Mouse (Mus musculus): ENCODE results near the gene Pde1a.
"Not testable (repeated sequence)": the region's sequence is repeated elsewhere in the genome, so short reads cannot be mapped to it uniquely, and the experiment has no call there.

The Pde1a gene

GRCm38 (mm10) chr2:79945898-79946675, 183.2 kb downstream of the Pde1a start:
- DNase-seq: no peak

DNA sequence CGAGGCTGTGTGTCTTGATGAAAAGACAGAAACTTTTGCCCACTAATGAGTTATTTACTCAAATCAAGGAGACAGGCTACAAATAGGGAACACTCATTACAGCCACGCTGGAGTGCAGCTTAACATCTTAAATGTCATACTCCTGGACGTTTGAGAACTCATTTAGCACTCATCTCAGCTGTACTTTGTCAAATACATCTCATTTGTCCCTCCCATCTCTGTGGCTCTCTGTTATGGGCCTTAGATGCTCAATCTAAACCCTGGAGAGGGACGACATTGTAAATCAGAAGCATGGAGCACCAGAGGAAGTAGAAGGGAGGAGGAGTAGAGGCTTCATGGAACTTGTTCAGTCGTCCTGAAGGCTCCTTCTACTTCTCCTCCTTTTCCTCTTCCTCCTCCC, 194.6 kb downstream of the Pde1a start:
- DNase-seq: no peak

DNA sequence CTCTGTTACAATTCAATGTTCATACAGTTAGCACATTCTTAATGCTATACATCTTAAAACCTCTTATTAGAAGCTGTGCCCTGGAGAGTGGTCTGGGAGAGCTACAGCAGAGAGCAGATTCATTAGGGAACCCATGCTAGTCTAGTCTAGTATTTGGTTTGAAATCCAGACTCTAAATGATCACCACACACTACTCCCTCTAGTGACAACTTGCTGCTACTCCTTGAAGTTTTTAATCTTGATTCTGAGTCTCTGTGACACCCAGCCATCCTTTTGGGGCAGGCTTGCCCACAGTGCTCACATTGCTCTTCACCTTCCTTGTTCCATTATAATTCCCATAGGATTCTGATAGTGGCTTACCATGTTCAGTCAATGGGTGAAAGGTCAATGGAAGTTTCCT, 206.9 kb downstream of the Pde1a start:
- DNase-seq: no peak

- DNase-seq: no peak
Measured at GRCm38 (mm10) chr2:79921375-79921774, 207.9 kb downstream of the Pde1a start.

GRCm38 (mm10) chr2:79920438-79920837, 208.8 kb downstream of the Pde1a start:
- DNase-seq: no peak

DNA sequence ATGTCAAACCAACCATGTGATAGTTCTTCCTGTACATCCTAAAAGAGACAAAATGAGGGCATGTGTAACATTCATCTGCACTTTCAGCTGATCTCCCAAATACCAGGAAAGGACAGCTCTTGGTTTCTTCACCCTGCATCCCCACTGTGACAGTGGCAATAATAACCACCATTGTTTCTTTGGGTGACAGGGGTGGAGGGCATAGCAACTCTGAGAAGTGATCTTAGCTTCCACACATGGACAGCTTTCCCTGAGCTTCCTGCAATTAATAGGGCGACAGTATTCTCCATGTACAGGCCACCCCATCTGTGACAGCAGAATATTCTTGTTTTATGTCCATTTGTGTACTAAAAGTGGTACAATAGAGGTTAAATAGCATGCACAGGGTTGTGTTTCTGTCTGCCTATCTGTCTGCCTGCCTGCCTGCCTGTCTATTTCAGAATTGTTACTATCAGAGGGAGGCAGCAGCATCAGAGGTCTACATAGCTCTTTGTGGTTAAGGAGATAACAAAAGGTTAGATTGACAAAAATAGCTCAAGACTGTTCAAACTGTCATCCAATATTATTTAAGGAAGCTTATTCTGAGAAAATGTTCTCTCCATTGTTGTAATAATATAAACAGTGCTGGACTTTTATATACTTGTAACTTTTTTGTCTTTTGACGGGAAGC, 227.3 kb downstream of the Pde1a start:
- DNase-seq: no peak

- DNase-seq: no peak
Measured at GRCm38 (mm10) chr2:79898522-79898921, 230.7 kb downstream of the Pde1a start.

DNA sequence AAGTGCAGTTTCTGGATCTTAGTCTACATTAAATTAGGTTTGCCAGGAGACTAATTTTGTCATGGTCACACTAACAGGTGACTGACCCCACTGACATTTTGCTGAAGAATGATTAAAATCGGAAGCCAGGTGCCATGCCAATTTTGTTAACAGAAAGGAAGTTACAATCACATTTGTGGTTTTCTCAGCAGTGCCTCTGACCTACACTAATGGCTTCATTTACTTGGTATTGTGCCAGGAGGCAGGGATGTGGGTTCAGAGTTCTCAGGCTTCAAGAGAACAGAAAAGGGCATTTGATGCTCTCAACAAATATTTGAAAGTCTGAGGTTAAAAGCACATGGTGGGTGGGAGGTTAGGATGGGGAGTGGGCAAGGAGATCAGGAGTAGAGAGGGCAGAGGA, 236.4 kb downstream of the Pde1a start:
- no peak for DNase-seq

GRCm38 (mm10) chr2:79891760-79892570, 237.3 kb downstream of the Pde1a start:
- DNase-seq: no peak

DNA sequence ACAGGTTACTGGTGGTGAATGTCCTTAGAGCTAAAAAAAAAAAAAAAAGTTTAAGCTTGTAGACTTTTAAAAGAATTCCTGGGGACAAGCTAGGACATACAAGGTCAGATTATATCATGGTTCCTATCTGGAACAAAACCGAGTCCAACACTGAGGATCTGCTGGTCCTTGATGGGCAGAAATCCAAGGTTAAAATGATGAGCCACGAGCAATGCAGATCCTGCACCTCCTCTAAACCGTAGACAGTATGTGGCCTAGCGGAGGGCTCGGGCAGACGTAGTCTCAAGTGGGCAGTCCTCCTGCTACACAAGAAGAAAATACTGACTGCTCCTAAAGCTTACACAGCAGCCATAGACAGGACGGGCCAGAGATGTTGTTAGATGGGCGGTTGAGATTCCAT, 238.5 kb downstream of the Pde1a start:
- no peak for DNase-seq

DNA sequence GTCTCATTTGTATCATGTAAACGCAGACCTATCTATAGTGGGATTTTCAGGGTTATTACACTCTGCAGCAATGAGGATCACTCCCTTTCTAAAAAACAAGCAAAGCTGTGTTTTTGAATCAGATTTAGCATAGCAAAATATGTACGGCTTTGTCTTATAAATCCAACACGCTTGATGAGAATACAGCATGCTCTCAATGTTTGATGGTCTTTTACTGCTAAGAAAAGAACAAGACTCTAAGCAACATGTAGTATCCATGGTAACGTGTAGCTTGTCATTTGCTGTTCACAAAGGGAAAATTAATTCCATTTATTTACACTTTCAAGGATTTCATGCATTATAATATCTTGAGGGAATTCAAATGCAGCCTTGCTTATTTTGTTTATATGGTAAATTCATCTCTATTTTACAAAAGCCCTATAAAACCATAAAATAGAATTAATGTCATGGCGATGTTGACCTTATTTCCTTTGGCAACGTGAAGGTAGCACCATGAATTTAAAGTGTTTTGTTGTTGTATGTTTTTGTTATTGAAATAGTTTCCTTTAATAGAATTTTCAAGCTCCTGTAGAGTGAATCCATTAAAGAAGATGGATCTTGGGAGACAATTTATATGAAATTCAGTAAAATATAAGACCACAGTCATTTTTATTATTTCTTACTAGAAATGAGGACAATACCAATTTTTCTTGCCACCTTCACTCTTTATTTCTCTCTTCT, 245.5 kb downstream of the Pde1a start:
- DNase-seq: no peak

GRCm38 (mm10) chr2:79883210-79883609, 246.0 kb downstream of the Pde1a start:
- no peak for DNase-seq

DNA sequence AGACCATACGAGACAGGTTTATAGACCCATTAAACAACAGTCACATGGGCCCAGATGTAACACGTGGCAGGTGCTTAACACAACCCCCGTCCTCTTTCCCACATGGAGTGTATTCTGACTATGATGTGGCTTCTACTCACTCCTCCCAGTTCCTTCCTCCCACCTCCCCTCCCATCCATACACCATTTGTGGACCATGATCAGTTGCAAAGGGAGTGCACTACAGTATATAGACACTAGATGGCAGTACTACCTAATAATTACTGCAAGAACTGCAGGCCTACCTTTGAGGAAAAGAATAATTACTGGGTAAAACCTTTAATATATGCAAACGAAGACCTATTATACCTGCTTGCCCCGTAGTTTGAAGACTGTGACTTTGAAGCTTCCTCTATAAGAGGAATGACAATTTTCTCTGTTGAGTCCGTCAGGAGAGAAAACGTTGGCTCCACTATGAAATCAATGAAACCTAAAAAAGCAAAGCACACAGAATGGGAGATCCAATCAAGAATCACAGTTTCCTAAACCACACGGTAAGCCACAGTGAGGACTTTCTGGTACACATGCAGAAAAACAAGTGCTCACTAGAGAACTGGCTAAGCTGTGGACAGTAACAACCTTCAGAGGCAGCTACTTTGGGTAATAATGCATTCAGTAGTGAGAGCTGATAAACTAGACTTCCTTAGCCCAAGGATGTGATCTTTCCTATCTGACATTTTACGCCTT, 263.8 kb downstream of the Pde1a start:
- DNase-seq: no peak

GRCm38 (mm10) chr2:79856874-79857273, 272.4 kb downstream of the Pde1a start:
- no peak for DNase-seq

- DNase-seq: not testable (repeated sequence)
Measured at GRCm38 (mm10) chr2:79847396-79847795, 281.9 kb downstream of the Pde1a start.

DNA sequence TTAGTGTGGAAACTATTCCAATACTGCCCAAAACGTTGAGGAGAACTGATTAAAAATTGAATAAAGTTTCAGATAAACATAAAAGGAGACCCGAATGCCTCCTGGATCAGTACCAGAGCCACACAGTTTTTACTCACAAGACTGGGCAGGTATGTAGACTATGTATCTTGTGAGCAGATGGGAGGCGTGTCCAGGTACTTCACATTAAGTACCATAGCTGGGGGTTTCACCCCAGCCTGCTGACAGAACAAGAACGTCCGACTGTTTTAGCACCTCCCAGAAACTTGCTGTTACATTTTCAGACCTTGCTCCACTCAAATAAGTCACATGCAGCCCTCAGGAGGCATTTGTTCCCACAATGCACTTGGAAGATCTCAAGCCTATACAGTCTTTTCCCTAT, 289.7 kb downstream of the Pde1a start:
- no peak for DNase-seq

DNA sequence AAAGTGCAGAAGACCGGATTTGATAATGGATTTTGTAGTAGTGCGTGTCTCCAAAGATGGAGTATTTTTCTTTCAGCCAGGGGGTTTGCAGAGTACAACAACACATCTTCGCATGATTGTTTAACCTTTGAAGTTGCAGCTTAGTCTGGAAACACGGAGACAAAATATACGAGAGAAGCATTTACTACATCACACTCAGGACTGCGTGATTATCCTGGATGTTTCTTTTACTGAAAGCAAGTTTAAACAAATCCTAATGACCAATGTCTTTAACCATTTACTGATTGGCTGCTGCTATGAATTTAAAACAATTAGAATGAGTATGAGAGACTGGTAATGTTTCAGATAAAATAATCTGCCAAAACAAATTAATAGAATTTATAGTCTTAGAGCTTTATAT, 290.2 kb downstream of the Pde1a start:
- no peak for DNase-seq

GRCm38 (mm10) chr2:79825853-79826252, 303.4 kb downstream of the Pde1a start:
- DNase-seq: no peak

DNA sequence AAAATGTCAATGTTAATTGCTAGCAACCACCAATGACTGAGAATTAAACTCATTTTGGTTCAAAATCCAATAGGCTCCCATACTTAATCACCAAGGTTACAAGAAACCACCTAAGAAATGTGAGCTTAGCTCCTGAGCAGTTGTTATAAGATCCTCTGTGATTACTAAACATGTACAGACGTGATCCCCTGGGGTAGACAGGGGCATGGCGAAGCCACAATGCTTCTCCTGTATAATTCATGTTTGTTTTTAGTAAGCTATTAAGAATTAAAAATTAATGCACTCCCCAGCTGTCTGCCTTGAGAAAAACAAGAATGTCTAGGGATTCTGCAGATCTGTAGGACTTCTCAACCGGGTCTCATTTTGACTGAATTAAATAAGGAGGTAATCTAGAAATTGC, 309.7 kb downstream of the Pde1a start:
- DNase-seq: no peak

DNA sequence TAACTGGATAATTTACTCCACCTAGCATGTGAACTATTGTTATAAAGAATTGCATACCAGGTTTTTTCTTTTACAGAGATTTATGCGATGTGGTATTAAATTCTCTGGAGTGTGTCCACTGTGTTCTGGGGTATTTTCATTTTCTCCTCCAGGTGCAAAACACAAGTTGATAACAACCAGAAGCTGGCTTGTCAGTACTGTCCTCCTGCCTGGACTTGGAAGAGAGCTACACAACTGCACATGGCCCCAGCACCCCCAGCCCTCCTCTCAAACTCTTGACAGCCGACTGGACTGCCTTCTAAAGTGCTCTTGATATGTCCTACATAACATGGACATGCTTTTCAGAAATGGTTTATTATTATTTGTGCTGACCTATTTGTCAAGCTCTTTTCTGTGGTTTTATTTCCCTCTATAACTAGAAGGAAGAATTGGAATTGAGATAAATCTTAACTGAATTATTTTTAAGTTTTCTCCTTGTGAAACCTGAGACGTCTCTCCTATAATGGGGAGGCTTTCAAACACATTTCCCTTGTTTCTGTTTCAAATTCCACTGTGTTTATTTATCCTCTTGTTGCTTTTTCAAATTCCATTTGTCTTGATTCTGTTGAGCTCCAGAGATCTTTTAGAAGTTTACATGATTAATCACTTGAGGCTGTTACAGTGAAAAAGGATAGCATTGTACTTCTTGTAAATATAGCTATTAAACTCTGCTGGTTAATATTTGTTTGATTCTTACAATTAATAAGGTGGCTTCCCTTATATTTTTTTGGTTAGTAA, 313.4 kb downstream of the Pde1a start:
- no peak for DNase-seq

DNA sequence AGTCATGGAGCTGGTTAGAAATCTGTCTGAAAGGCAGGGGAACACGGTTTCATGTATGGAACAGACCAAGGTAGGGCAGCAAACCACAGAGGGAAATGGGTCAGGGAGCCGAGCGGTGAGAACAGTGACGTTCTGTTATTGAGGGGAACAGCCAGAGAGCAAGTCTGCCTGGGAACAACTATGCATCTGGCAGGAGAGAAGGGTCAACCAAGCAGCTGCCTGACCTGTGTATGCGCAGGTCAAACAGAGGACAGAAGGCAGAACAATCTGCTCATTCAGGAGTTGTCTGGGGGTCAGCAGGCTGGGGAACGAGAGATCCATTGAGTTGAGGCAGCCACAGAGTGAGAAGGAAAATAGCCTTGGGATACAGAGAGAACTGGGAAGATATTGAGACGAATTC, 330.6 kb downstream of the Pde1a start:
- no peak for DNase-seq

DNA sequence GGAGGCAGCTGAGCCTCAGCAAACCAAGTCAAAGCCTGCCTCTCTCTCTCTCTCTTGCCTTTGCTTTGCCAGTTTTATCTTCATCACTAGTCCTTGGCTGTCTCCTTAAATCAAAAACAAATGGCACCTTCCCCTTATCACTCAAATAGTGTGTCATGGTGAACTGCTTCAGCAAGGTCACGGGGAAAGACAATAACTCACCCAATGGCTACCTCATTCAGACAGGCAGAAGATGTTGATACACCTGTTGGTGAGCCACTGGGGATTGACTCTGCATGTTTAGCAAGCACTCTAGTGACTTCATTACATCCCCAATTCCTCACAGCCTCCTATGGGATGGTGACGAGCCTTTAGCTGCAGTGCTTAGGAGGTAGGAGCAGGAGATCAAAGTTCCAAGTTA, 331.8 kb downstream of the Pde1a start:
- no peak for DNase-seq
